Mouse (Mus musculus) forebrain, embryonic 14.5 days (tissue): ENCODE measurements around the gene Actc1. TPM values are rescaled to one million over a fixed set of nuclear protein-coding genes. Genes with fewer than 3 reads are reported as not detected.
A peak's percentile ranks its signal among the peaks of the same experiment; 100 is the strongest.

Experiments used
- ATAC-seq: fragments of 200-750 bp; cut with Nextera tagmentation; 2 replicates; pipeline ENCODE4 v1.8.0; 2017; ENCODE audit warnings: mild to moderate bottlenecking, moderate library complexity
- DNase-seq: peaks from one replicate; pipeline ENCODE4 v3.0.0-alpha.2; 2015; ENCODE audit warnings: low spot score
- H3K27ac ChIP-seq: fragments of 300-500 bp; sonication (generic); 2 replicates; pipeline ENCODE4 v1.5.1; 2014; ENCODE audit warnings: low read depth, mild to moderate bottlenecking, control low read depth, low read length, moderate library complexity
- H3K27me3 ChIP-seq: fragments of 300-500 bp; sonication (generic); replicated peaks from 2 replicates; pipeline ENCODE4 v1.6.1; 2014; ENCODE audit warnings: low read length, control low read depth, mixed read lengths; ENCODE audit not compliant: control insufficient read depth, insufficient read depth
- H3K36me3 ChIP-seq: fragments of 300-500 bp; sonication (generic); 2 replicates; pipeline ENCODE4 v1.6.1; 2014; ENCODE audit warnings: low read length, control low read depth; ENCODE audit not compliant: control insufficient read depth, insufficient read depth
- H3K4me1 ChIP-seq: fragments of 300-500 bp; sonication (generic); 2 replicates; pipeline ENCODE4 v1.6.1; 2014; ENCODE audit warnings: antibody characterized with exemption, low read length, control low read depth; ENCODE audit not compliant: control insufficient read depth, insufficient read depth
- H3K4me2 ChIP-seq: fragments of 300-500 bp; sonication (generic); 2 replicates; pipeline ENCODE4 v1.6.1; 2014; ENCODE audit warnings: mild to moderate bottlenecking, control low read depth, low read length
- H3K4me3 ChIP-seq: fragments of 300-500 bp; sonication (generic); 2 replicates; pipeline ENCODE4 v1.5.1; 2014; ENCODE audit warnings: low read depth, low read length, control low read depth
- H3K9ac ChIP-seq: fragments of 300-500 bp; sonication (generic); 2 replicates; pipeline ENCODE4 v1.6.1; 2014; ENCODE audit warnings: mild to moderate bottlenecking, low read length, control low read depth, moderate library complexity
- H3K9me3 ChIP-seq: fragments of 300-500 bp; sonication (generic); replicated peaks from 2 replicates; pipeline ENCODE4 v1.6.1; 2016; ENCODE audit warnings: low read length, control low read depth, mixed read lengths; ENCODE audit not compliant: control insufficient read depth
- WGBS: fragments of 180-500 bp; shearing (Covaris S2); extraction: QIAGEN DNeasy Blood & Tissue Kit; methylation state at CpG from one replicate; pipeline ENCODE4 v1.1.7; 2014; 5-methylcytosine and 5-hydroxymethylcytosine counted together
- polyA plus RNA-seq: library from polyadenylated mRNA; unstranded; fragments of >200 nt; fragmentation: Nextera tagmentation; extraction: Ambion mirVana; gene quantifications from 2 replicates; pipeline ENCODE4 v1.2.1, GENCODE M21; 2014

The Actc1 gene
- polyA plus RNA-seq, 1 experiment from 2014 or later: 0.57 TPM

GRCm38 (mm10) chr2:114093577-114093976 is 40.2 kb upstream of the Actc1 start:
- ATAC-seq: peak; percentile 32; the same call in 1 of the 2 replicates
- Histone ChIP-seq H3K27ac (no peak overlapping the region), H3K27me3 (no peaks in the 10 kb centered on the region), H3K9ac (no peak overlapping the region), H3K9me3 (no peaks in the 10 kb centered on the region), H3K36me3 (no peaks in the 10 kb centered on the region), H3K4me2 (no peak overlapping the region), H3K4me1 (no peaks in the 10 kb centered on the region), H3K4me3 (no peak overlapping the region)
- peak; percentile 4 for DNase-seq
- 83% methylated on average over 9 of the region's 9 CpGs for WGBS

GRCm38 (mm10) chr2:114089862-114090261 is 36.5 kb upstream of the Actc1 start:
- ATAC-seq (no peak), DNase-seq (no peak)
- Histone ChIP-seq H3K4me2 (no peak overlapping the region), H3K9me3 (no peaks in the 10 kb centered on the region), H3K36me3 (no peaks in the 10 kb centered on the region), H3K4me3 (no peak overlapping the region), H3K9ac (no peak overlapping the region), H3K27me3 (no peaks in the 10 kb centered on the region), H3K4me1 (no peaks in the 10 kb centered on the region), H3K27ac (no peak overlapping the region)
- WGBS: 92% methylated on average over 3 of the region's 3 CpGs

- H3K36me3 ChIP-seq: no peaks in the 10 kb centered on the region
- H3K4me2 ChIP-seq: no peak overlapping the region
- no peaks in the 10 kb centered on the region for H3K4me1 ChIP-seq
- ATAC-seq (no peak), DNase-seq (no peak)
- no peaks in the 10 kb centered on the region for H3K27me3 ChIP-seq
- 81% methylated on average over 1 of the region's 1 CpGs for WGBS
- H3K4me3 ChIP-seq: no peak overlapping the region
- H3K27ac ChIP-seq: no peak overlapping the region
- H3K9ac ChIP-seq: no peak overlapping the region
- no peaks in the 10 kb centered on the region for H3K9me3 ChIP-seq
Measured at GRCm38 (mm10) chr2:114087271-114087670, 33.9 kb upstream of the Actc1 start.

GRCm38 (mm10) chr2:114071876-114072275 is 18.5 kb upstream of the Actc1 start:
- H3K4me3 ChIP-seq: no peak overlapping the region
- no peaks in the 10 kb centered on the region for H3K36me3 ChIP-seq
- no peak overlapping the region for H3K4me2 ChIP-seq
- no peaks in the 10 kb centered on the region for H3K4me1 ChIP-seq
- no peak overlapping the region for H3K27ac ChIP-seq
- H3K9ac ChIP-seq: no peak overlapping the region
- DNase-seq (no peak), ATAC-seq (no peak)
- 93% methylated on average over 2 of the region's 2 CpGs for WGBS
- no peaks in the 10 kb centered on the region for H3K9me3 ChIP-seq
- H3K27me3 ChIP-seq: no peaks in the 10 kb centered on the region

GRCm38 (mm10) chr2:114066226-114066625 is 12.9 kb upstream of the Actc1 start:
- Histone ChIP-seq H3K36me3 (no peaks in the 10 kb centered on the region), H3K4me2 (no peak overlapping the region), H3K4me3 (no peak overlapping the region), H3K9me3 (no peaks in the 10 kb centered on the region), H3K27ac (no peak overlapping the region), H3K27me3 (no peaks in the 10 kb centered on the region), H3K4me1 (no peaks in the 10 kb centered on the region), H3K9ac (no peak overlapping the region)
- DNase-seq (no peak), ATAC-seq (no peak)
- 90% methylated on average over 3 of the region's 3 CpGs for WGBS

- H3K27me3 ChIP-seq: no peaks in the 10 kb centered on the region
- DNase-seq (no peak), ATAC-seq (no peak)
- no peak overlapping the region for H3K4me3 ChIP-seq
- WGBS: 87% methylated on average over 2 of the region's 2 CpGs
- no peaks in the 10 kb centered on the region for H3K36me3 ChIP-seq
- no peak overlapping the region for H3K9ac ChIP-seq
- no peaks in the 10 kb centered on the region for H3K9me3 ChIP-seq
- no peak overlapping the region for H3K4me2 ChIP-seq
- H3K4me1 ChIP-seq: no peaks in the 10 kb centered on the region
- H3K27ac ChIP-seq: no peak overlapping the region
Measured at GRCm38 (mm10) chr2:114064004-114064403, 10.7 kb upstream of the Actc1 start.

- Histone ChIP-seq H3K36me3 (no peaks in the 10 kb centered on the region), H3K4me2 (no peak overlapping the region), H3K27me3 (no peaks in the 10 kb centered on the region), H3K27ac (no peak overlapping the region), H3K9me3 (no peaks in the 10 kb centered on the region), H3K9ac (no peak overlapping the region), H3K4me3 (no peak overlapping the region), H3K4me1 (peaks cover 7% of the 10 kb centered on the region)
- 47% methylated on average over 6 of the region's 6 CpGs for WGBS
- ATAC-seq: no peak
- no peak for DNase-seq
Measured at GRCm38 (mm10) chr2:114060071-114060591, 6.8 kb upstream of the Actc1 start.

GRCm38 (mm10) chr2:114059608-114060007 is 6.3 kb upstream of the Actc1 start:
- Histone ChIP-seq H3K27me3 (no peaks in the 10 kb centered on the region), H3K27ac (no peak overlapping the region), H3K4me3 (no peak overlapping the region), H3K4me1 (peaks cover 7% of the 10 kb centered on the region), H3K9me3 (no peaks in the 10 kb centered on the region), H3K4me2 (no peak overlapping the region), H3K9ac (no peak overlapping the region), H3K36me3 (no peaks in the 10 kb centered on the region)
- WGBS: 84% methylated on average over 1 of the region's 1 CpGs
- DNase-seq: no peak
- no peak for ATAC-seq

GRCm38 (mm10) chr2:114058226-114058796 is 5.0 kb upstream of the Actc1 start:
- Histone ChIP-seq H3K27ac (no peak overlapping the region), H3K9ac (no peak overlapping the region), H3K4me3 (no peak overlapping the region), H3K4me2 (no peak overlapping the region), H3K36me3 (no peaks in the 10 kb centered on the region), H3K9me3 (no peaks in the 10 kb centered on the region), H3K4me1 (peaks cover 7% of the 10 kb centered on the region), H3K27me3 (no peaks in the 10 kb centered on the region)
- 96% methylated on average over 10 of the region's 10 CpGs for WGBS
- no peak for ATAC-seq
- DNase-seq: no peak
